Mouse (Mus musculus): ENCODE measurements around the gene Prkcb. TPM values are rescaled to one million over a fixed set of nuclear protein-coding genes. Genes with fewer than 3 reads are reported as not detected.

The Prkcb gene
- total RNA-seq, 2 experiments from 2014 or later, result 805 to 833 TPM

DNA sequence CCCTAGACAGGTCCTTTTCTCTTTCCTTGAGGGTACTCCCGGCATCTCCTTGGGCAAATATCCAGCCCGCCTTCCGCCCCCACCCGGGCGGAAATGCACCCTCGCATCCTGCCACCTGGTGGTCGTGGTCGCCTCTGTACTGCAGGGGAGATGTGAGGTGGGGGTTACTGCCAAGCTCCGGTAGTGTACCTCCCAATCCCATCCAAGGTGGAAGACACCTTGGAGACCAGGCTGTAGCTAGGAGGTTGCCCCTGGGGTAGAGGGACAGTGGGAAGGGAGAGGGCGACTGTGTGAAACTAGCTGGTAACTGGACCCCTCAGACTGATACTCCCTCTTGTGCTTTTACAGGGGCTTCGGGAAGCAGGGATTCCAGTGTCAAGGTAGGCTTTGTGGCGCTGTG, 1.6 kb downstream of the Prkcb start:
- peak in 1 of 2 experiments; percentile 46 for DNase-seq

DNA sequence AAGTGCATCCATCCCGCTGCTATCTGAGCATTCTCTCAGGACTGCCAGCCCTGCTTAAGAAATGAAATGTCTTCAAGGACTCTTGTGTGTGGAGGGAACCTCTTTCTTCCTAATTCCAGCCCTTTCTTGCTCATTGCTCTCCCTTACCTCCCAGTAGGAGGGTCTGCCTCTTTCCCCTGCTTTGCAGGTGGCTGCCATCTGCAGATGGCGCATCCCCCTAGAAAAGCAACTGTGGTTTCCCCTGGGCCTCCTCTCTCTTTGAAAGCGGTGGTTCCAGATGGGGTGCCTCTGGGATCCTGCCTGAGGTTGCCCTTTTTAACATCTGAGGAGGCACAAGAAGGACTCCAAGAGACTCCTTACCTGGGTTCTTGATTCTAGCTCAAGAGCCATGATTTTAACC, 2.2 kb downstream of the Prkcb start:
- no peak for DNase-seq

DNA sequence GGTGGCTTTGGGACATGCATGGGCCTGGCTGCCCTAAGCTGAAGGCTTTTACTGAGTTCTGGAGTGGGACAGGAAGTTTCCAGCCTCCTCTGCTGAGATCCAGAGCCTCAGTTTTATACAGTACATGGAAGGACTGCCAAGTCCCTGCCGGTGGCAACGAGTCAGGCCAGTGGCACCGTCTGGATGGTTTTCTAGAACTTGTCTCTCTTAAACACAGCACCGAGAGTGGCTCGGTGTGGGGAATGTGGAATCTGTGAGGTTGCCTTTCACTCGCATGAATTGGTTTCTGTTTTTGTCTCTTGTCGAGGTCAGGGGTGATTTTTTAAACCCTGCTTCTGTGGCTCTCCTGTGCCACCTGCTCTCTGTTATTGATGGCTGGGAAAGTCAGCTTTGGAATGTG, 3.6 kb downstream of the Prkcb start:
- DNase-seq, result no peak

DNA sequence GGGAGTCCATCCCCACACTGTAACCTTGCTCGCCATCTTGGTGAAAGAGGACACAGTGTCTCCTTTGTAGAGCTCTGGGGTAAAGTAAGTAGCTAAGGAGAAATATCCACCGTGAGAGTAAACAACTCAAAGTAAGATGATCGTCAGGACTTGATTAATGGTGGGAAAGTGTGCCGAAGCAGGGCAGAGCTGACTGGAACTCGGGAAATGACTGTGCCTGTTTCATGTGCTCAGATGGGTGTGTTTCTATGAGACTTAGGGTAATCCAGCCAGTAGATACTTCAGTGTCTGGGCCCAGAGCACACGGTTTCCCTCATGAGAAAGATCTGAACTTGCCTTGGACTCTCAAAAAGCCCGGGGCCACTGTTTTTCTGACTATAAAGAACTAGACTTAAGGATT, 5.6 kb downstream of the Prkcb start:
- DNase-seq, result no peak

DNA sequence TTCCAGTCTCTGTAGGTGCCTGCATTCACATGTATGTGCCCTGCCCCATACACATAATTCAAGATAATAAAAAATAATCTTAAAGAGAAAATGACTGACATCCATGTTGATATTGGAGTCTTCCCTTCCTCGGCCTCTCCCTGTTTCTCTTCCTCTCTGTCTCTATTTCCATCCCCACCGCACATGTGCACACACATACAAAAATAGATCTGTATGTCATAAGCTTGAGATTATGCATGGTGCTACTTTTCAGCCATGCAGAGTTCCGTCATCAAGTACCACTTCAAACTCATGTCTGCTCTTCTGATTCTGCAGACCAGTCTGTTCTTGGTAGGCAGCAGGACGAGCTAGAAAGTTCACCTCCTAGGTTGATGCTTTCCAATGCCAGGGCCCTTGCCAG, 6.8 kb downstream of the Prkcb start:
- DNase-seq, result no peak

DNA sequence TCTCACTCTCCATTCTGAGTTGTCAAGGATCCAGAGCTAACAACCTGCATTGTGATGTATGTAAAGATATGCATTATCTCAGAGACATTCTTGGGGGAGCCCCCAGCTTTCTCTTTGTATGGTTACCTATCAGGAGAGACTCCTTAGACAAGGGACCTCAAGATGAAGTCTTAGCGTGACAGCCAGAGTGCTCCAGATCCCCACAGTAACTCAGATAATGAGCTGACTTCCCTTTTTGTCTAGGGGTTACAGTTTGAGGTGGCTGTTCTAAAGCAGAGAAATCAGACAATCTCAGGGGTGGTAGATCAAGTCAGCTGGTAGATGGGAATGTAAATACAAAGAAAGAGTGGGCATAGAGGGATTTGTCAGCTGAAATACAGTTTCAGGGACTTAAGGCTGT, 7.8 kb downstream of the Prkcb start:
- no peak for DNase-seq

DNA sequence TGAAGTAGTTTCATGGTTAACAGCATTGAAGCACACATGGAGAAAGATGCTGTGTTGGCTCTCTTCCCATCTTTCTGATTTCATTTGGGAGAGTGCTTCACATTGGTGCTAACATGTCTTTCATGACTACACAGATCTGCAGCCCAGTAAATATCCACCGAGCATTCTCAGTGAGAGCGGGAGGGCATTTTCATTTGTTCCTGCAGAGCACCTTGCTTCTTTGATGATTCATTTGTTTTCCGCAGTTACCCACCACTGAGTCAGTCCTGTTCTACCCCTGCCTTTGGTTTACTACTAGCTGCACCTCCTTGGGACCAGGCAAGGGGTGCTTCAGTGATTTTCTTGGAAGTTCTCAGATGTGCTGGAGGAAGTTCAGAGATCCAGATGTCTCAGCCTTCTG, 8.3 kb downstream of the Prkcb start:
- DNase-seq, result no peak

DNA sequence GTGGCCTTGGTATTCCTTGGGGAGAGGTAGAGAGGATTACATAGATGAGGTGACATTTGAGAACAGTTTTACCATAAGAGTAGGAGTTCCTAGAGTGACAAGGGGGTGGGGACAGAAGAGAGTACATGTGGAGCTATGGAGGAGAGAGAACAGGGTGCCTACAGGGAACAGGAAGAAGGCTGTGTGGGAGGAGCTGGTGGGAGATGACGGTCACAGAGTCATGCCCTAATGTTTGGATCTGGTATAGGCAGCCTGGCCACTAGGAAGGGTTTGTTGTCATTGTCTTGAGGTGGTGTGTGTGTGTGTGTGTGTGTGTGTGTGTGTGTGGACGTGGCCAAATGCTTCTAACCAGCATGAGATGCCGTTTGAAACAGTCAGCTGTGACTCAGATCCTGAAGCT, 9.1 kb downstream of the Prkcb start:
- DNase-seq, result no peak

DNA sequence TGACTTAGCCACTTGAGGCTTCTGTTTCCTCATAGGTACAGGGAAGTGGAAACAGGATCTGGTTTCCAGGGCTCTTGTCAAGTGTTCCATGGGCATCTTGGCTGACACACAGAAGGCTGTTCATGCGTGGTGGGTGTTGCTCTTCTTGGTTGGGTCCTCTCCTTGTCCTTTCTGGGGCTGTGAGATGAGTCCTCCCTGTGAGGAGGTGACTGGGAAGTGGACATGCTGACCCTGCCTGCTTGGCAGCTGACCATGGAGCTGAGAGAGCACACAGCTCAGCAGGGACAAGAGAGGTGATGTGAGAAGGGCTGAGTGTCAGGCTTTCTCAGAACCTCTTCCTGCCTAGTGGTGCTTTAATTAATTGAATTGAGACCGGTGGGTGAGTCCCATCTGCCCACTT, 10.2 kb downstream of the Prkcb start:
- no peak for DNase-seq

DNA sequence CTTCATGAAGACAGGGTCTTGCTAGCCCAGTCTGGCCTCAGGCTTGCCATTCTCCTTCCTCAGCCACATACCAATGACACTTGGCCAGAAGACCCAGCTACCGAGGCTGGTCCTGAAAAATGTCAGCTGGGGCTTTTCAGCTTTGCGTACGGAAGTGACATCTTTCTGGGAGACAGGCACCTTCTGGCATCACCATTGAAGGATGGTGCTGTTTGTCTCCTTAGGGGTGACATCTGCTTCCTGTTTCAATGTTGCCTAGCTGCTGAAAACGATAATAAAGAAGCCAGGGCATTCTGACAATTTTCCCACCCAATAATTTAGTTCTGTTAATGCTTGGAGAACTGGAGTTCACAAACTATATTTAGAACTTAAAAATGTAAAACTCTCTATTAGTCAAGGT, 12.0 kb downstream of the Prkcb start:
- no peak for DNase-seq

DNA sequence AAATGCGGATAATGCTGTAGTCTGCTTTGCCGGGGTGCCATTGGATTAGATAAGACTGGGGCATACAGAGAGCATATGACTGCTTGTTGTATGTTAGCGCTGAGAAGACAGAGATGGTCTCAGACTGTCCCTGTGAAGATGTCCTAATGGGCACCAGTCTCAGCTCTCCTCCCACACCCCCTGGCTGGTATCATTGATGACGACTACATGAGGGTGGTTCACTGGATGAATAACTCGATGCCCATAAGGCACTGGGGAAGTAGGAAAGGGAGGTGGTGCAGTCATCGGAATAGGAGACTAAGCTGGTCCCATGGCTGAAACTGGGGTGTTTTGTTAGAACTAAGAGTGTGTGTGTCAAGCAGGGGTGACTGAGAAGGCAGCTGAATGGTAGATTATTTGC, 14.0 kb downstream of the Prkcb start:
- DNase-seq, result no peak

DNA sequence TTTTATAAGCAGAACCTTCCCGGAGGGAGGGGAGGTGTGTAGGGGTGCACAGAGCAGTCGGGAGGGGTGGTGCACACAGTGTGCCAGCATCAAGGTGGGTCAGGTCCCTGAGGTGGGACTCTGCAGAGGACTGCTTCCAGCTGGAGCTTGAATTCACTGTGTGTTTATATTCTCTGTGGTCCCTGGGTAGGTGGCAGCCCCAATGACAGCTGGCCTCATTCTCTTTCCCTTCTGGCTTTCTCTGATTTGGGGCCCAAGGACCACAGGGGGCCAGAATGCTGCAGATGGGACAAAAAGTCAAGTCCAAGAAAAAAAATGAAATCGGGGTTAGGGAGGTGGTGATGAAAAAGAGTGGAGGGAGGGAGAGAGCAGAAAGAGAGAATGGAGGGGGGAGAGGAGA, 15.4 kb downstream of the Prkcb start:
- no peak for DNase-seq

DNA sequence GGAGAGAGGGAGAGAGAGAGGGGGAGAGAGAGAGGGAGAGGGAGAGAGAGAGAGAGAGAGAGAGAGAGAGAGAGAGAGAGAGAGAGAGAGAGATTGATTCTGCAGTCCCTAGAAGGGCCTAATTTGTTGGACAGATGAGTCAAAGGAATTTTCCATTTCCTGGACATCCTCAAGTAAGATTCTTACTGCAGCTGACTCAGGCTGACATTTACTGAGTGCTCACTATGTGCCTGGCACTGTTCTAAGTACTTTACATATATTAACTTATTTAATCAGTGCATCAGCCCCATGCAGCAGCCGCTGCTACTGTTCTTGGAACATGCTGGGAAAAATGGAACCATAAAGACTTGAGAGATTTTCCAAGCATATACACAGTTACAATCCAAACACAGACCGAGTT, 16.0 kb downstream of the Prkcb start:
- DNase-seq, result no peak

DNA sequence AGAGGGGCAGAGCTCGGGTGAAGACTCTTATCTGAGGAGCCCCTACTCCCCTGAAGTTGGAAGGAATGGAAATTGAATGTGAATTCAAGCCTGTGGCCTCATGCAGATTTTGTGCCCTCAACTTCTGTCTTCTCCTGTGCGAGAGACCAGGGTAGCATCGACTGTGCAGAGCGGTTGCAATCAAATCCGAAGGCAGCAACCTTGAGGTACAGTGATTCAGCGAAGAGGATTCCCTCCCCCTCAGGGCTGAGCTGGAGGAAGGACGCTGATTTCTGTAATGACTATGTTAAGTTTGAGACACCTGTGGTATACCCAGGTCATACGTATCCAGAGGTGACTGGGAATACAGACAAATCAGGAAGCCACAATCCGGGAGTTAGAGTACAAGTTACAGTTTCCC, 18.7 kb downstream of the Prkcb start:
- no peak for DNase-seq

DNA sequence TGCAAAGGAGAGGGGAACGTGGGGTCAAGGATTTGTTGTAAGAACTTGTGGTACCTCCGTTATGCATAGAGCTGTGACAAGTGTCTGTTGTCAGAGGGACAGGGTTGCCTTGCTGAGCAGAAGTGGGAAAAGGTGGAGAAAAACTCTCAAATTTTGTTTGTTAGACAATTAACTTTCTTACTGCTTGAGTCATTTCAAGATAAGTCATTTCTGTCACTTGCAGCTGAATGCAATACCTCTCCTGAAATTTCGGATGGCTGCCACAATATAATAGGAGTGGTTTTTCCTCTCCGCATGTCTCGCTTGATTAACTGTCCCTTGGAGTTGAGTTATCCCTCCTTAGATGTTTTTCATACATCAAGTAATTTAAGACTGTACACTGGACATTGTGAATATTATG, 20.1 kb downstream of the Prkcb start:
- no peak for DNase-seq

DNA sequence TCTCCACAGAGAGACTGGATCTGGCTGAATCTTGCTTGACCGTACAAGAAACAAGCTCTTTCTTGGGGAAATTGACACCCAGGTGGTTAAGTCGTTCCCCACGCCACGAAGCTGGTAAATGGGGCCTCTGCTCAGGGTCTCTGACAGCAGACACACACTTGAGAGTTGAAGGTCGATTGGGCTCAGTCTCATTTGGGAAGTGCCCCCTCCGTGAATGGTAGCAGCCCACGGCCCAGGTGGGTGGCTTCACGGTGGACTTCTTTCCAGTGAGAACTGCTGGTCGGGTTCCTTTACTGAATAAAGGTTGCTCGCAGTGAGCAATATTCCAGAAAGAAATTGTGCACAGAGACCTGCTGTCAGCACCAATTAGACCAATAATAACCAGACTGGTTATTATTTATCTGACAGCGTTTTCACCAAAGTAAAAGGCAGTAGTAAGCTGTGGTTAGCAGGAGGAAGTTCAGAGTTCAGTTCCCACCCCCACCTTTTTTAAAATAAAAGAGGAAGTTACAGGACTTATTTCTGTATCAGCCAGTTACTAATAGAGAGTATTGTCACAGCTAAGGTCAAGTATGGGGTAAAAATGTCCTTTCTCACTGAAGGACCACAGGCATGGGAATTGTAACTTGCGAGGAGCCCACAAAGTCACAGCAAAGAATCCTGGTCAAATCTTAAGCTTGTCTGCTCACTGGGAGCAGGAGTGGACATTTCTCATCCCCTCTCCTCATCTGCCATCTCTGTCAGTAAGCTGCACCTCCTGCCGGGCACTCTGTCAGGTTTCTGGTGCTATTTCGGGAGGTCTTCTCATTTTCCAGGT, 21.6 kb downstream of the Prkcb start:
- DNase-seq, result no peak

DNA sequence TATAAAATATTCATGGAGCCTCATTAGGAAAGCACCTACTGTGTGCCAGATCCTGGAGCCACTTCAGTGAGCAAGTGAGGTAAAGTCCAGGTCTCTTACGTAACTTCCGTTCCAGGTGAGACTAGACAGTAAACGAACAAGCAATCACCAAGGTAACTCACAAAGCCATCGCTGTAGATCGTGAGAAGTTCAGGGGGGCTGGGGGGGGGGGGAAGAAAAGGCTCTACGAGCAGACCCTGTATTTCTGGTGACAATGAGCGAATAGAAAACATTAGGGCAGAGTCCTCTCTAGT, 22.1 kb downstream of the Prkcb start:
- no peak for DNase-seq

DNA sequence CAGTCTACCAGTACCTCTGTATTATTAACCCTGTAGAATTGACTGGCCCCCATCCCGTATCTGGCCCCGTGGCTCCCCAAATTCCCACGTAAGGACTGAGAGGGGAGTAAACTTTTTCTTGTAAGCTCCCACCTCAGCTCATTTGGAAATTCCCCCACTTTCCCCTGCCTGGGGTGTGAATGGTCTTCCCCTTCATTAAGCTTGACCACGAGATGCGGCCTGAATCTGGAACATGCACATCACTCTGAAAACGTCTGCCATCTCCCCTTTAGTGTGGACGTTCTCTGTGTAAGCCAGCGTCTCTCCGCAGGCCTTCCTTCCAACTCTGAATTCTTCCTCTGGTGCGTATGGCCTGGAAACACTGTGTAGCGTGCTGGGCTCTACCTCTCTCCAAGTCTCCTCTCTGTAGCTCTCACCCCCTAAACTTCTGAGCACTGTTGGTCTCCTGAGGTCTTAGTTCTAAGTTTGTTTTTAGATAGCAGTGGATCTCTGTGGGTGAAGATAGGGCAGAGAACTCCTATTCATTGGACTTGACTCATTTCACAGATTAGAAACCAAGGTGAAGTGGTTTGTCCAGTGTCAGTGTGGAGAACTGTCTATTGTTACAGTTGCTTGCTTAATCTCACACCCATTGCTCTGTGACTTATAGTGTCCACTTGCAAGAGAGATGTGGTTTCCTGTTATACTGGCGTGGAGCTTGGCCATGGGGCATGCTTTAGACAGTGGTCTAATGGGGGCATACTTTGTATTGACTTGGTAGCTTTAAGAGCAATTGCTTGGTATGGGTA, 25.3 kb downstream of the Prkcb start:
- DNase-seq, result no peak

DNA sequence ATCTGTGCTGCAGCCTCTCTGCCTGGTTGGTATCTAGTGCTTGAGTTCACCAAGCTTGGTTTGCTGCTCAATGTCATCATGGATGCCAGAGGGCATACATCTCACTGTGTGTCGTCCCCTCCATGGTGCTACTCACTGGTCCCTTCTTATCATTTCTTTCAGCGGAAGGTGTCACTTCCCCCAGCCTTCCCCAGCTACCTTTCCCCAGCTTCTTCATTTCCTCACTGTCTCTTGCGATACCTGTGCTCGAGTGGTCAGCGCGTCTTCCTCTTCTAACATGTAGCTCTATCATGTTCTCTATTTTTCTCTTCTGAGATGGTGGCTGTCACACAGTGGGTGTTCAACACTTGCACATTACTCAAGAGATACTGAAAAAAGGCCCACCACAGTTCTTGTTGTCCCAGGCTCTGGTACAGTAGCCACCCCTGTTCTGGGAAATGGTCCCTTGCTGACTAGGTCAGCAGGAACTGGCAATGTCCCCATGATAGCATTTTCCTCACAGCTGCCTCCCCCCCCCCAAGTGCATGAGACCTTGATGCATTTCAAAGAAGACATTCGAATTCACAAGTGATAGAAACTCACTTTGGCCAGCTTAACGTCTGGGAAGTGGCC, 27.3 kb downstream of the Prkcb start:
- DNase-seq, result no peak

DNA sequence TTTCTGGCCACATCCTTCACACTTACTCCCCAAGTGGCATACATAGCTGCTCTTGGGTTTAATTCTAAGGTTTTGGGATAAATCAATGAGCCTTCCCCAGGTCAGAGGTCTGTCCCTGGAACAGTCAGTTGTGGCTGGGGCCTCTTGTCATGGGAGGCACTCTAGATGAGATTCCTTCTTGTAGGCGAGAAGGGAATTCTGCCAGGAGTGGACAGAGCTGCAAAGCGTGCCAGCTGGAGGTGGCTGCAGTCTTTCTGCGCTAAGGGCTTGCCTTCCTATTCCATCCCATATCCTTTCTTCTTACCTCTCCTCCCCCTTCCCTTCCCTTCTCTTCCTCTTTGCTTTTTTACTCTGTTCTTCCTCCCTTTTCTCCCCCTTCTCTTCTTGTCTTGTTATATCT, 28.1 kb downstream of the Prkcb start:
- no peak for DNase-seq

DNA sequence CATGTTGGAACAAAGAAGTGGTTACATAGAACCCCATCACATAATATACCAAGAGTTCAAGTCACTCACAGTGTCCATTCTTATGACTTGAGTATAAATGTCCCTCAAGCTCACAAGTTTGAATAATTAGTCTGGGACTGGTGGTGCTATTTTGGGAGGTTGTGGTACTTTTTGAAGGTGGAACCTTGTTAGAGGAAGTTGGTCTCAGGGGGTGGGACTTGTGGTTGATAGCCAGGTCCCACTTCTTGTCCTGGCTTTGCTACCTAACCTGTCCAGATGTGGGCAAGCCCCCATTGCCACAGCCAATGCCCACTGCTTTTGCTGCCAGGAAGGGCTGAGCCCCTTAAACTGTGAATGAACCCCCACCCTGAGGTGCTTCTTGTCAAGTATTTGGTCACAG, 28.9 kb downstream of the Prkcb start:
- DNase-seq, result no peak

DNA sequence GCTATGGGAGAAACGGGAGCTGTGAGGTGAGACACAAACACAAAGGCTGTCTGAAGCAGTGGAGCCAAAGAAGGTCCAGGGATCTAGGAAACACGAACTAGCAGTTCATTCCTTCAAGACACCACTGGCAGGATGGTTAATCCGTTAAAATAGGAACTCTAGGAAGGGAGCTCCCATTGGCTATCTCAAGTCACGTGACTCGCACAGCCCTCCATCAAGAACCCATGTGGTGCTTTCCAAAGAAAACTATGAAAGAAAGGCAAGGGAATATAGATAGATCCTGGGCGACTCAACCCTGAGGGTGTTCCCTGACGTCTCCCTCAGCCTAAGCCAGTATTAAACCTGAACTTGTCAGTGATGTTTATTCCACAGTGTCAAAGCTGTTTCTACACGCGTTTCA, 31.0 kb downstream of the Prkcb start:
- DNase-seq, result no peak

DNA sequence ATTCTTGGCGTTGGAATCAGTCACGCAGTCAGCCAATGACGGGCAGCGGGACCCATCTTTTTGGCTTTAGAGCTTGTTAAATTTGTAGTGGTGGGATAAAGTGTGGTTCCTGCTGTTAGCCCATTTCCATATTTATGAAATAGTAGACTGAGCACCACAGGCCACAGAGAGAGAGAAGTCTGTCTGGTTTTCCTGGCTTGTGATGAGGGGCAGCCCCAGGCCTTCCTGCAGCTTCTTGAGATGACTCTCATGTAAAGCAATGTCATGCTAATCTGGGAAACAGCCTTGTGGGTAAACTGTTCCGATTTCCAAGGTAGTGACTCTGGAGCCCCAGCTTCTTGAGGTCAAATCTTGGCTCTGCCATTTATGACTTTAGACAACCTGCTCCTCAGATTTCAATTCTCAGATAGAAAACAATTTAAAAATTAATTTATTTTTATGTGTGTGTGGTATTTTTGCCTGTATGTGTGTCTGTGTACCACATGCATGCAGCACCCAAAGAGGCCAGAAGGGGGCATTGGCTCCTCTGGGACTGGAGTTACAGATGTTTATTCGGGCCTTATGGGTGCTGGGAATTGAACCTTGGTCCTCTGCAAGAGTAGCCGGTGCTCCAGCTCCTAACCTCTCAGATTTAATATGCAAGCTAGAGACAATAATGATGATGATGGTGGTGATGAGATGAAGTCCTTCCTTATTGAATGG, 32.4 kb downstream of the Prkcb start:
- no peak for DNase-seq
